Mouse (Mus musculus): ENCODE results near the gene Gm9945. TPM values are rescaled to one million over a fixed set of nuclear protein-coding genes. Genes with fewer than 3 reads are reported as not detected.

The Gm9945 gene
- not detected in 2 replicates for polyA plus RNA-seq (2015; fragmentation: Nextera tagmentation; extraction: Ambion mirVana)

DNA sequence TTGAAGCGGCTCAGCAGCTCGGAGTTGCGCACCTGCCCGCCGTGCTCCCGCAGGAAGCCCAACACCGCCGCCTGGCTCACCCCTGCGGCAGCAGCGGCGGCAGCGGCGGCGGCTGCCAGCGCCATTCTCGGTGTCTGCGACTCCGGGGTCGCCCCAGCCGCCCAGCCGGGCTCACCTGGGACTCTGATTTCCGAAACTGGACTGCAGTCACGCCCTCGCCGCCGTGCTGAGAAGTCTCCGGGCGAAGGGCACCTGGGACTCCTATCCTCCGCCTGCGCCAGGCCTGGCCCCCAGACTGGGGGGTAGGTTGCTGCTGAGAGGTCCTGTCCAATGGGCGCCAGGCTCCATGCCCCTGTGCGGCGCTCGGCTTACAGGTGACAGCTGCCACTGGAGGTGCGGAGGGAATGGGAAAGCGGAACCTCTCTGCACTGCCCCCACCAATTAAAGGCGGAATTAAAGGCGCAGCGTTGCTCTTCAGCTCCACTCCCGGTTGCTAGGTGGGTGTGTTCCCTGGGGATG lies at the start of gene Gm9945, which contains the start of gene Sowaha:
Gm9945 (plus strand) TSS at position 384 of the 519 bp plus-strand sequence.
Sowaha (minus strand) TSS at position 492 of the 519 bp plus-strand sequence.
- DNase-seq (ENCODE audit: low spot score) = peak; percentile 41

DNA sequence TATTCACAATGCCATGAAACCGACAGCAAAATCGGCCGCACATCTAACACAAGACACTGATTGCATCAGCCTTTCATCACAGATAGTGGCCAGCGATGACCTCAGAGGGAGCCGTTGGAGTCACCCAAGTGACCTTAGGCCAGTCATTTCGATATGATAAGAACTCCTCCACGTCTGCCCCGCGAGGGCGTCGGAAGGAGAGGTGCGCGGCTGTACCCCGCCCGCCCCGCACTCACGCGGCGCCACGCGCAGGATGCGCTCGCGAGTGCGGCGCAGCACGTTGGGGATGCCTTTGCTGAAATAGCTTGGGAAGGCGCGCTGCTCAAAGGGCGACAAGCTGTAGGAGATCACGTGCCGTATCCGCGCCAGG lies 49.7 kb upstream of the Gm9945 start:
- DNase-seq (ENCODE audit: low spot score) = no peak

DNA sequence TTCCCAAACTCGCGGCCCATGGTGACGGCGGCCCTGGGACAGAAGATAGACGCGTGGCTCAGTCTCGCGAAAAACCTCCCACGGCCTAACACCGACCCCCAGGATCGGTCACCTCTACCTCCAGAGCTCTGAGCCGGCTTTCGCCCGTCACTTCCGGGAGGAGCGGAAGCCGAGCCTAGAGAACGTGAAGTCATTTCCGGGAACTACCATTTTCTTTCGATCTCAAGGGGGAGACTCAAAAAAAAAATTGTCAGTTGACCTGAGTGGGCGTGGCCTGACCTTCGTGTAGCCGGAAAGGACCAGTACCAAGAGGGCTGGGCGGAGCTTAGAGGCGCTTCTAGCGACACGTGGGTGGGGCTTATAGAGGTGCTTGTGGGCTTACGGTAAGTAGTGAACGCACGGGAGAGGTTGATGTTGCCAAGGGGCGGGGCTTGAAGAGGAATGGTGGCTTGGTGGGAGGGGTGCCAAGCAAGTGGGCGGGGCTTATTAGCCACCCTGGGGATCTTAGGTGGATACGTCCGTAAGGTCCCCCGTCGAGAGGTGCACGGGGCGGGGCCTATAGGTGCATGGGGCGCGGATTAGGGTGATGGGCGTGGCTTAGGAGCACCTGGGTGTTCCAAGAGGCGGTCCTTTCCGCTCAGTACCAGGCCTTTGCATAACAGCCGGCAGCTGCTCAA lies 49.2 kb upstream of the Gm9945 start, which contains the start of the genes Uqcrq and Gdf9:
Uqcrq (minus strand) TSS at position 162 of the 677 bp plus-strand sequence.
Gdf9 (plus strand) TSS at position 354 of the 677 bp plus-strand sequence.
- DNase-seq (ENCODE audit: low spot score) = peak; percentile 100

DNA sequence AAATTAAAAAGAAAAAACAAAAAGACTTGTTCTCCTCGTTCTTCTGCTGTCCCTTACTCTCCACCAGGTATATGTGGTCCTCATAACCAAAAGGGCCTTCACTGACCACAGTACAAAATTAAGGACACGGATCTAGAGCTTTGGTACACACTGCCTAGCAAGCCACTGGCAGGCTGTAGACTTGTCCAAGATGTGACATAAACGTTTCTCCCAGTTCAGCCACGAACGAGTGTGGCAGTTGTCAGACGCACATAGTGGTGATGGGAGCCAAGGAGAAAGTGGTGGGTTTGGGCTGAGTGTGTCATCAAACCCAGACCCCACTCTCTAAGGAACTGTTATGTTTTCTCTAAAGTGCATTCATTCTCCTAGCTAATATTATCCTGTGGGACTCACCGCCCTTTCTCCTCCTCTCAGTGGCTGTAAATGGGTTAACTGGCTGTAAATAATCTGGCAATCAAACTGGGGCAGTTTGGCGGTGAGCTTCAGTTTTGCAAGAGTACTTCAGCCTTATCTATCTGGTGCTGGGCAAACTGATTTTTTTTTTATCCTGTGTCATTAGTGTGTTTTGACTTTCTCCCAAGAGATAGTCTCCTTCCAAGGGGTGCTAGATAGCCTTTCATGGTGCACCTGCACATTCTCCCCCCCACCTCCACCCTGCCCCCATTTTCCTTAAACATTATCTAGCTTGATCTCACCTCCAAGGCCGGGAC lies 48.5 kb upstream of the Gm9945 start:
- no peak for DNase-seq (ENCODE audit: low spot score)

DNA sequence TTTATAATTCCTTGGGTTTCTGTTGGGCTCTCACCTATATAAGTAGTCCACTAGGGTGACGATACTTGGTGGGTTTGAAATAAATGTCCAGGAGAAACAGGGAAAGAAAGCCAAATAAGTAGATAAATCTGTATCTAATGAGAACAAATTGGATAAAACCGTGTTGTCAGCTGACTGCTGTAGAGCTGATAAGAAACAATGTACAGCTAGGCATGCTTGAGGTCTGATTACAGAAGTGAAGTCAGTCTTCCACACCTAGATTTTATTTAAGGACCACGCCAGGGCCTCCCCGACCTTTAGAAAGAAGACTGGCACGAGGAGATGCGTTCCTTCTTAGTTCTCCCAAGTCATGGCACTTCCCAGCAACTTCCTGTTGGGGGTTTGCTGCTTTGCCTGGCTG lies 46.9 kb upstream of the Gm9945 start:
- DNase-seq (ENCODE audit: low spot score) = no peak

DNA sequence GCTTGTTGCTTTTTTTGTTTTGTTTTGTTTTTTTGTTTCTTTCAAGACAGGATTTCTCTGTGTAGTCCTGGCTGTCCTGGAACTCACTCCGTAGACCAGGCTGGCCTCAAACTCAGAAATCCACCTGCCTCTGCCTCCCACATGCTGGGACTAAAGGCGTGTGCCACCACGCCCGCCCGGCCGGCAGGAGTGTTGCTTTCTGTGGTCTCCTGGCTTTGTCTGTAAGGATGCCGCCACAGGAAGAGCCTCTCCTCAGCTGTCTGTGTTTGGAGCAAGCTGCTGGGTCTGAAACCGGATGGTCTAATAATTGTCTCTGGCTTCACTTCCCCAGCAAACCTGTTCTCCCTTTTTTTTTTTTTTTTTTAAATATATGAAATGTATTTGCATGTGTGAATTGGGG lies 44.5 kb upstream of the Gm9945 start:
- DNase-seq (ENCODE audit: low spot score) = no peak

DNA sequence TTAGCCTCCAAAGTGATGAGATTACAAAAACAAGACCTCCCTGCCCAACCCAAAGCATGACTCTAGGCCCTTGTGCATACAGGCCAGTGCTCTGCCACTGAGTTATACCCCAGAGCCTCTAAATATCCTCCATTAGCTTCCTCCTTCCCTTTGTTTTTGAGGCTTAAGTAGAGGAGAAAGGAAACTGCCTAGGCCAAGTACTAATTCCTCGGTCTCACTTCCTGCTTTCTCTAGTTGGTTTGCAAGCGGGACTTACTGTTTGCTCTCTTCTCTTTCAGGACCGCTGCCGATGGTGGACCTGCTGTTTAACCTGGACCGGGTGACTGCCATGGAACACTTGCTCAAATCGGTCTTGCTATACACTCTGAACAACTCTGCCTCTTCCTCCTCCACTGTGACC lies 43.6 kb upstream of the Gm9945 start:
- DNase-seq (ENCODE audit: low spot score) = no peak

DNA sequence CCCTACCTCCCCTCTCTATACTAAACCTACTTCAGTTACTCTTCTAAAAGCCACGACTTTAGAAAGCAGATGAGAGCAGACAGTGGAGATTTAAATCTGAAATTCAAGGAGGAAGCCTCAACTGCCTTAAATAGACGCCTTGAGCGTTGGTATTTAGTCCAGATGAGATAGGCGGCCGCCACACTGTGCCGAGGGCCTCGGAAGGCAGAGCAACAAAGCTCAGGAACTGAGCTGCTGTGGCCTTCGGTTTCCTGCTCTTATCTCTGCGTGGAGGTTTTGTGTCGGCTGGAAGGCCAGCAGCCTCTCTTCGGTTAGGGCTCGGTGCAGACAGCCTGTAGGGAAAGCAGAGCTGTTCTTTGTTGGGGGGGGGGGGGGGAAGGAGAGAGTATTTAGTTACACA lies 38.0 kb upstream of the Gm9945 start:
- DNase-seq (ENCODE audit: low spot score) = peak; percentile 58

DNA sequence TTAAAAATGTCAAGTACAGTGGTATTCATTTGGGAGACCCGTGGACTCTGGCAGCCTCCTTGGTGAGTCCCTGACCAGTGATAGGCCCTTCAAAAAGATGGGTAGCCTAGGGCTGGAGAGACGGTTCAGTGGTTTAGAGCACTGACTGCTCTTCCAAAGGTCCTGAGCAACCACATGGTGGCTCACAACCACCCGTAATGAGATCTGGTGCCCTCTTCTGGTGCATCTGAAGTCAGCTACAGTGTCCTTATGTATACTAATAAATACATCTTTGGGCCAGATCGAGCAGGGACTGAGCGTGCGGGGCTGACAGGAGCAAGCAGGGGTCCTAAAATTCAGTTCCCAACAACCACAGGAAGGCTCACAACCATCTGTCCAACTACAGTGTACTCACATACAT lies 36.1 kb upstream of the Gm9945 start:
- DNase-seq (ENCODE audit: low spot score) = no peak

DNA sequence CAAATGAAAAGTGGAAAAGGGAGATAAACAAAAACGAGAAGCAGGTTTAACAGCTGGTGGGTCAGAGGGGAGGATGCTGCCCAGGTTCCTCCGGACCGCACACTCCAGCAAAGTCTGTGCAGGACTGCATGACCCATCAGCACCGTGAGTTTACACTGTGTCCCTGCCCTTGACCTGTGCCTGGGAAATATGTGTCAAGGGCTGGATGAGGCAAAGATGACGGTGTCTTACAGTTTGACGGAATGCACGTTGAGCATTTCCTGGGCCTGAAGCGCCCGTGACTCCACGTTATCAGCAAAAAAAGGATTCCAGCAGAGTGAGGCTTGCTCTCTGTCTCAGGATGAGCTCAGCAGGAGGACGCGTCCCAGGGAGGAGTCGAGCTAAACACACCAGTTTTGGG lies 34.4 kb upstream of the Gm9945 start:
- no peak for DNase-seq (ENCODE audit: low spot score)

DNA sequence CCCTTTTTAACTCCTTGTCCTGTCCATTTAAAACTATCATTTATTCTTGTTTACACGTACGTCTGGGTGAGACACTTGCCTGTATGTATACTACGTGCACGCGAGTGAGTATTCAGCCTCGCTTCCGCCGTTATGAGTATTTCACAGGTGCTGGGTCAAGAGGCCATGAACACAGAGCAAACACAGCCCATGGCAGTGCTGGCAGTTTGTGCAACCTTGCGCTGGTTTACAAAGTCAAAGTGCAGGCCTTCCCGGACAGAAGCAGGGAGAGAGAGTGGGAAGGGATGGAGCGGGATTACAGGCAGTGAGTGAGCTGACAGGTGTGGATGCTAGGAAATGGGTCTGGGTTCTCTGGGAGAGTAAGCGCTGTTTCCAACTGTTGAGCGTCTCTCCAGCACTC lies 33.8 kb upstream of the Gm9945 start:
- no peak for DNase-seq (ENCODE audit: low spot score)

DNA sequence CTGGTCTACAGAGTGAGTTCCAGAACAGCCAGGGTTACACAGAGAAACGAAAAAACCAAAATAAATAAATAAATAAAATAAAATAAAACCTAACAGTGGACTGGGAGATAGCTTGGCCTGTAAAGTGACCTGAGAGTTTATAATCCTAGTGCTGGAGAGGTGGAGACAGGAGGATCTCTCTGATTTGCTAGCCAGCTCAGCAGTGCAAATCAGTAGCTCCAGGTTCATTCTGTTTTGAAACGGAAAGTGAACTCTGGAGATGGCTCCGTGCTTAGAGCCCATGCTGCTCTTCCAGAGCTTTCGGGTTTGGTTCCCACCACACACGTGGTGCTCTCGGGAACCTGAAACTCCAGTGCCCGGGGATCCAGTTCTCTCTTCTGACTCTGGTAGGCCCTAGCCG lies 32.0 kb upstream of the Gm9945 start:
- no peak for DNase-seq (ENCODE audit: low spot score)

DNA sequence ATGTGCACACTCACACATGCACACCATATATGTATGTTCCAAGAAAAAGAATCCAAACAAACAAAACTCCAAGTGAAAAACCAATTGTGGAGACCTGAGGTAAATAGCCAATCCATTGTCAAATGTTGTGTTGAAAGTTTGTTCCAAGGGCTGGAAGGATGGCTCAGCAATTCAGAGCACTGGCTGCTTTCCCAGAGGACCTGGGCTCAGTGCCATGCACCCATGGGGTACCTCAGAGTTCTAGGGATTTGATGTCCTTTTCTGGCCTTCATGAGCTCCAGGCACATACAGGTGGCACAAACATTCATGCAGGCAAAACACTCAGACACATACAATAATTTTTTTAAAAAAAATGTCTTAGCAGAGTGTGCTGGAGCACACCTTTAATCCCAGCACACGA lies 31.4 kb upstream of the Gm9945 start:
- DNase-seq (ENCODE audit: low spot score) = no peak

DNA sequence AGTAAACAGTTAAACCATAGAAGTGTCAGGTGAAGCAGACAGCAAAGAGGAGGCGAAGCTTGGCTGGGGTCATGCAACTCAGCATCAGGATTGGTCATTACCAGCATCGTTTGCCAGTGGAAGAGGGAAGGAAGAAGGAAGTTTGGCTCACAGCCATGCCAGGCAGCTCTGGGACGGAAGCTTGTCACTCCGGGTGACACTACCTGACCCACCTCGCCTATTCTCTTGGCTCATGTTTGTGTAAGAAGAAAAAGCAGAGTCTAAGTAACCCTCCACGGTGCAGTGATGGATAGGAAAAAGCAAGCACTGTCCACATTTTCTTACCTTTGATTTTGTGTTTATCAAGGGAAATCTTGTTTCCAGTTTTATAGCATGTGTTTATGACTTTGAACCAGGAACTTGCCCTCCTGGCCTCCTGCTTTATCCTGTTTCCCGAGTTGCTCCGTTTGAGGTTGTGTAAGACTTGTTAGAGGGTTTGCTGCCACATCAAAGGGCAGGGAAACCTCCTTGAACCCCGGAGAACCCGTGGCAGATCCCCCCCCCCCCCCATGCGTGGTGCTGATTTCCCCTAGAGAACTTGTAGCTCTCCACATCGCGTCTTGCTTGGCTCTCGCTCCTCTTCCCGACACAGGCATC lies 29.8 kb upstream of the Gm9945 start:
- DNase-seq (ENCODE audit: low spot score) = peak; percentile 51

DNA sequence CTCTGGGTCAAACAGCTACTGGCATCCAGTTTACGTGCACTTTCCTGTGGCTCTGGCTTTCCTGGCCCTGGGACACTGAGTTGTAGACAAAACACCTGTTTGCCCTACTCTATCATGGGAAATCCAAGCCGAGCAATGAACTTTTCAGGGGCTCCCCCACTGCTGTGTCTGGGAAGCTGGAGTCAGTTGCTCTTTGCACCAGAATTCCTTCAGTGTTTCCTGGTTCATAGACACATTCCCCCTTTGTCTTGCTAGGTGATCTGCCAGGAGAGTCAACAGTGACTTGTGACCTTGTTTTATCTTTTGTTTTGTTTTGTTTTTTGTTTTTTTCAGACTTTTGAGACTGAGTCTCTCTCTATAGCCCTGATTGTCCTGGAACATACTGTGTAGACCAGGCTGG lies 28.6 kb upstream of the Gm9945 start:
- DNase-seq (ENCODE audit: low spot score) = no peak

DNA sequence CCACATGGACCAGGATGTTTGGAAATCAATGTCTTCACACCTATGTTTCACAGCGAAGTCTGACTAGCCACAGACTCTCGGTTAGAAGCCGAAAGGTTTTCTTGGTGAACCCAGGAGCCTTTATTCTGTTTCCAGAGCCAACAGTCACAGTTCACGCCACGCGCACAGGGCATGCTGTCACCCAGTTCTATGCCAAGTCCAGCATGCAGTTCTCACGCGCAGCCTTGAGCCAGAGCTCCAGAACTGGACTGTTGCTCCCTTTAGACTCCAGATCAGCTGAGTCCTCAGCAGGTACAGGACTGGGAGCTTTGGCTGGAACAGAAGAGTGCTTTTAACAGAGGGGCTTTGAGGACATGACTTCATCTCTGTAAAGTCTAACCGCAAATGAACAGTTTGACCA lies 27.6 kb upstream of the Gm9945 start:
- no peak for DNase-seq (ENCODE audit: low spot score)

DNA sequence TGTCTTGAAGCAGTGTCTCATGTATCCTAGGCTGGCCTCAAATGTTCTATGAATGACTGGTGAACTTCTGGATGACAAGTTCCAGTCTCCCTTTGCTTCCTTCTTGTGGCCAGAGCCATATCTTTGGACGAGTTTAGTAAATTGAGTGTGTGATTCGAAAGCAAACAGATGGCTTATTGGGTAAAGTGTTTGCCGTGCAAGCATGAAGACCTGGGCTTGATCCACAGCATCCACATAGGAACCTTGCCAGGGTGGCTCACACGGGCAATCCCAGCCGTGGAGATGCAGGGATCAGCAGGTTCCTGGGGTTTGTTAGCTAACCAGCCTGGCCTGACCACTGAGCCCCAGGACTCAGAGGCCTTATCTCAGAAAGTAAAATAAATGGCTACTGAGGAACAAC lies 26.9 kb upstream of the Gm9945 start:
- no peak for DNase-seq (ENCODE audit: low spot score)

DNA sequence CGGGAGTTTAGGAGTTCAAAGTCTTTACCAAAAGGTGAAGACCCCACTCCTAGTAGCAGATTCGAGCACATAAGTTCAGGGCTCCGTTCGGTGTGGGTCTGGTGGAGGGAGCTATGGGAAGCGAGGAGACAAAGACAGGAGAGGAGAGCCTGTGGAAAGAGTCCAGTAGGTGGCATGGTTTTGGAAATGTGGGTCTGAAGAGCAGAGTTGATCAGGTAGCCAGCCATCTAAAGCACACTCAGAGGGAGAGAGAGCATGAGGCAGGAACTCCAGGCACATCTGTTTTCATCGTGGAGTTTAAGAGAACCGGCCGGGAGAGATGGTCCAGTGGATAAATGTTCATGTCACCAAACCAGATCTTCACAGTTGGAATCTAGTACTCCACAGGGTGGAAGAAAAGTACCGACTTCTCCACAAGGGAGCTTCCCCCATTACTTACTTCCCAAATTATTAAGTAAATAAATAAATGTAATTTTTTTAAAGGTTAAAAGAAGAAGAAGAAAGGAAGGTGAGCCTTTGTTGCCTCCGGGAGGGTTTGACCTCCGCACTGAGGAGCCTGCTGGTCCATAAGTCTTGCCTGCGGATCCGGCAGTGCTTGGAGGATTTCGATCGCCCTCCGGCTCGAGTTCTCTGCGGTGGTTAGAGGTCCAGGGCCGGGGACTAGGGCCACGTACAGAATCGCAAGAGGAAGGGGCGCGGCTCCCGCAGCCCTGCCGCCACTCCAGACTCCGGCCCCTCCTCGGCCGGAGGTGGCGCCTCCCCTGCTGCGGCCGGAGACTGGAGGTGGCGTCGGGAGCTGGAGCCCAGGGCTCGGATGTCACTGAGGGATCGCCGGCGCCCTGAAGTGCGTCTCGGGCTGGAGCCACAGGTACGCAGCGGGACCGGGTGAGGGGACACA lies 23.2 kb upstream of the Gm9945 start, which contains the start of the genes Gm10447 and Shroom1:
Gm10447 (minus strand) TSS at position 637 of the 898 bp plus-strand sequence.
Shroom1 (plus strand) TSS at position 732 of the 898 bp plus-strand sequence.
- DNase-seq (ENCODE audit: low spot score) = no peak

DNA sequence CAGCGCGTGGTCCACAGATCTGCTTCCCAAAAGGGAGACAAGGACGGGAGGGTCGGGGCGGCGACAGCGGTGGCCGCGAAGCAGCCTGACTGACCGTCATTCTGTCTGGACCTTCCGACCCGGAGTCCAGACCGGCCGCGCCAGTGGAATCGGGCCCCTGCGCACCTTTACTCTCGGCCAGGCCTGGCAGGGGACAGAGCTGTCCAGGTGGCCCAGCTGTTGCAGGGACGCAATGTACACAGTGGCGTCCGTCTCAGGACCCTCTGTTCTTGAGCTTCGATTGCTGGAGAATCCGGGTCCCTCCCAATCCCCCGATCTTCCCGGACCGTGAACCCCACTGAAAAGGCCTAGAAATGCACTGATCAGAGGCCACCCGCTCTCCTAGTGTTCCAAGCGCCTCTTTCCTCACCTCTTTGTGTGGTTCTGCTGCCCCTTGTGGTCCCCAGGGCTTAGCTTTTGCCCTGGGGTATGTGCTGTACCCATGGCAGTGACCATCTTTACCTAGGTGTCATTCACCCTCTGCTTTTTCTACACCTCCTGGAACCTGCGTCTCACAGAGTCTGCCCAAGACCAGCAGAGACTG lies 22.5 kb upstream of the Gm9945 start:
- no peak for DNase-seq (ENCODE audit: low spot score)

DNA sequence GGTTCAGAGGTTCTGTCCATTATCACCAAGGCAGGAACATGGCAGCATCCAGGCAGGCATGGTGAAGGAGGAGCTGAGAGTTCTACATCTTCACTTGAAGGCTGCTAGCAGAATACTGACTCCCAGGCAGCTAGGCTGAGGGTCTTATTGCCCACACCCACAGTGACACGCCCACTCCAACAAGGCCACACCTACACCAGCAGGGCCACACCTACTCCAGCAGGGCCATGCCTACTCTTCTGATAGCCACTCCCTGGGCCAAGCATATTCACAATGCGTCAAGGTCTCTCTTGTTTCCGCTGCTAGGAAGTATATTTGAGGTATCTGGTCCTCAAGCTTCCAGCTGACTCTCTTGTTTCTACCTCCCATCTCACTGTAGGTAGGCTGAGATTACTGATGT lies 21.0 kb upstream of the Gm9945 start:
- DNase-seq (ENCODE audit: low spot score) = no peak

DNA sequence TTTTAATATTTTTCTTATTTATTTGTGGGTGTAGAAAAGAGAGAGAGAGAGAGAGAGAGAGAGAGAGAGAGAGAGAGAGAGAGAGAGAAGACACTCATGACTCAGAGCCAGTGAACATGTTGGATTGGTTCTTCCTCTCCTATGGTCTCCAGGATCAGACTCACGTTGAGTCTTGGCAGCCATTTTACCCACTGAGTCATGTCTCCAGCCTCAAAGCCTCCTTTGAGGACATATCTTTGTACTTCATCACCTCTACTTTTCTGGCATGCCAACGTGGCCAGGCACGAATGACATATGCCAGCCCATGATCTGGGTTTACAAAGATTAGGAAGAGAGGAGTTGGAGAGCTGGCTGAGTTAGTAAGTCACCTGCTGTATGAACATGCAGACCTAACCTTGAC lies 19.8 kb upstream of the Gm9945 start:
- DNase-seq (ENCODE audit: low spot score) = no peak
